Mouse (Mus musculus) left cerebral cortex, adult 2 months (tissue): Measurements from ENCODE around the gene Tshr. TPM values are rescaled to one million over a fixed set of nuclear protein-coding genes. Genes with fewer than 3 reads are reported as not detected.
"Not testable (repeated sequence)": the region's sequence is repeated elsewhere in the genome, so short reads cannot be mapped to it uniquely, and the experiment has no call there.

Experiments
- DNase-seq, 2 experiments: peaks; one replicate each; pipeline ENCODE4 v3.0.0; 2021 to 2022; ENCODE audit warnings: low spot score in 2 of 2, mixed read lengths in 1 of 2; ENCODE audit errors: extremely low spot score in 1 of 2
- H3K27ac ChIP-seq: fragments of 200-600 bp; 2 replicates; pipeline ENCODE4 v1.8.1; 2022
- H3K4me3 ChIP-seq: fragments of 200-600 bp; 2 replicates; pipeline ENCODE4 v1.8.1; 2022
- CTCF ChIP-seq: fragments of 200-600 bp; IDR thresholded peaks from 2 replicates; pipeline ENCODE4 v1.8.1; 2022; ENCODE audit warnings: antibody characterized with exemption, mild to moderate bottlenecking, moderate library complexity
- intact Hi-C: fragments of 180-260 bp; cut with DNase I; formaldehyde crosslinking; loops from one replicate; pipeline ENCODE4 v1.15.1; 2025
- total RNA-seq, 2 experiments: library from RNA; stranded (reverse); gene quantifications; 2 replicates each; pipeline ENCODE4 v1.2.3; 2021

Gene Tshr
- total RNA-seq, 2 experiments from 2014 or later = 0.23 to 0.33 TPM

DNA sequence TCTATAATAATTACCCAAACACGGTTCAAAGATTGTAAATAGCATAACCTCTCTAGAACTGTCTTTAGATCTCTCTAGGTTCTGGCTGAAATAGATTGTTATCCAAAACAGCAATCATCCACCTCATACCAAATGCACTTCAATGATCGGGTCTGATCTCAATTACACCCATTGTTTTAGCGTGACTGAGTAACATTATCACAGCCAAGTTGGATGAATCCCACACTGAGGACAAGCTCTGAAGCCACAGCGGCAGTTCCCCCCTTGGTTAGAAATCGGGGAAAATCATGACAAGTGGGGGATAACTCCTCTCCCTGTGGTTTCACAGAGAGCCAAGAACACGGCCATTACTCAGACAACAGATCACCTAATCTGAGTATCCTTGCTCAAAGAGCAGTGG, 129.6 kb downstream of the Tshr start:
- no peak for TF ChIP-seq CTCF
- Histone ChIP-seq H3K4me3 (no peak overlapping the region), H3K27ac (no peak overlapping the region)
- intact Hi-C loops = no loop called here
- no peak for DNase-seq

DNA sequence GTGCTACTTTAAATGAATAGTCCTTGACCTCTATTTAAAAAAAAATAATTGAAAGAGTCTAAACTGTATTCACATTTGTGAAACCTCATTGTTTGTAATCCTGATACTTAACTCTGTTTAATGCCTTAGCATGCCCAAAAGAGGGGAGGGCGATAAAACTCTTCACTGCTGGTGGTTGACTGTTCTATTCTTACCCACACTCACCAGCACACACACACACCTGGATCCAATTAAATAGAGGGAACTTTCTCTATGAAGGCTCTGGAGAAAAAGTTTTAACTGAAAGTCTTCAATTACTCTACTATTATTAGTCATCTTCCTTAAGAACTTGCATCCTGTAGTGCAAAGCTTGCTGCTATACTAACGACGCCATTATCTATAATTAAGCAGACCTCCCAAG, 133.4 kb downstream of the Tshr start:
- DNase-seq = no peak
- no peak overlapping the region for H3K27ac ChIP-seq
- TF ChIP-seq CTCF = no peak
- no peak overlapping the region for H3K4me3 ChIP-seq
- intact Hi-C loops = no loop called here

DNA sequence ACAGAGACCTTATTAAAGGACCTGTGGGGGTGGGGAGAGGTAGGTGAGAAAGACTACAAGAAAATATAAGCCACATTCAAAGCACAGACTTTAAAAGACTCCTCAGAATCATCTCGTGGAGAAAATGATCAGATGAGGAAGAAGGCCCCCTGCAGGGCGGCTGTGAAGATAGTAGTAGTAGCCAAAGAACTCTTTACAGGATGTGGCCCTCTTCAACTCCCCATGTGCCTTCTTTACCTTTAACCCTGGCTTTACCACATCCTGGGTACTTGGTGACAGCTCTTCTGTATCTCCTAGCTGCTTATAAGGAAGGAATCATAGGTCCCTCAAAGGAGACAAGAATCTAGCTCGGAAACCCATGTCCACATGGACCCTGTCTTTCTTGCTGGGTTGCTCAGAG, 139.3 kb downstream of the Tshr start:
- no peak for DNase-seq
- no peak overlapping the region for H3K4me3 ChIP-seq
- no peak for TF ChIP-seq CTCF
- intact Hi-C loops = no loop called here
- no peak overlapping the region for H3K27ac ChIP-seq

DNA sequence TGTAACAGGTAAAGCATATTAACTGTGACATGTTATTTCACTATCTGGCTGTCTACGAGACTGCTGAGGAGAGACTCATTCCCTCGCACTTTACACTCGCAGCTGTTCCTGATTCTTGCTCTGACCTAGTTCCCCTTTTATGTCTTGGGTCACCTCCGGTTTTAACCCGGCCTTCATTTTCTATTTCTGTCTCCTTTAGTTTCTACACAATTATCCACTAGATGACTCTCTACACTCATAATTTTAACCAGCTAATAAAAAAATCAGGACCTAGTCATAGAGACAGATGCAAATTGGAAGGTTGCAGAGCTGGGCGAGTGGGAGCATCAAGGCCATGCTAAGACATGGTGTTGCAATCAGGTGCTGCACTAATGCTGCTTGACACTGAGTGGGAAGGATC, 150.2 kb downstream of the Tshr start:
- no peak for TF ChIP-seq CTCF
- intact Hi-C loops = no loop called here
- H3K4me3 ChIP-seq = no peak overlapping the region

DNA sequence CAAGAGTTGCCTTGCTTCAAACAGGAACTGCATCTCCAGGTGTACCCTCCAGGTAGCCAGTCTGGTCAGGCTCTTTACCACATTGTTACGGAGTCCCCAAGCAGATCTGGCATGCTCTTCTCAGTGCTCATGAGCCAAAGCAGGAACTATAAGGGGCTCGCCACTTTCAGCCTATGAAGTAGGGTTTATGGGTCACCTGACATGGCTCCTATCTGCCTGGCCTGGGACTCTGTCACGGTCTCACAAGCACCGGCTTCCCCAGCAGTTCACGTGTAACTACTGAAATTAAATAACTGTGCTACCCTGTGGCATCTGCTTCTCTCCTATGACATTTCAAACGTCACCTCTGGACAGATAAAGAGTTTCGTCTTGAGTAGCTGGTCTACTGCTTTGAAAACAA, 155.8 kb downstream of the Tshr start:
- no peak for TF ChIP-seq CTCF
- no peak overlapping the region for H3K4me3 ChIP-seq
- intact Hi-C loops = no loop called here
- DNase-seq = no peak
- H3K27ac ChIP-seq = no peak overlapping the region

More for the DNA sequence above, 150.2 kb downstream of the Tshr start:
- no peak overlapping the region for H3K27ac ChIP-seq
- DNase-seq = no peak

DNA sequence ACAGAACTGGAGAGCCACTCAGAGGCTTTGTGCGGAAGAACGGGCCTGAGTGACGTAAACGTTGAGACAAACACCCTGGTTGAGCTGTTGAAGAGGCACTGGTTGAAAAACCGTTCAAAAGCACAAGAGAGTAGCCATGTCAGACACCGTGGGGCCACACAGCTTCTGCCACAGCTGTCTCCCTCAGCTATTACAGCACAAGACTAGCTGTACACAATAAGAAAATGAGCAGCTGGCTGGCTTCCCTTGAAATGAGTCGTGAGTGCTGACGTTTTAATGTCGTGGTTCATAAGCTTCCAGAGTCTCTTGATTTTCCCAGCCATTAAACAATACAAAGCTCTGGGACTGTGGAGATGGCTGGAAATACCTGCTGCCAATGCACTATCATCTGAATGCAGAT, 165.1 kb downstream of the Tshr start:
- H3K4me3 ChIP-seq = no peak overlapping the region
- TF ChIP-seq CTCF = no peak
- H3K27ac ChIP-seq = no peak overlapping the region
- intact Hi-C loops = no loop called here
- DNase-seq = no peak

DNA sequence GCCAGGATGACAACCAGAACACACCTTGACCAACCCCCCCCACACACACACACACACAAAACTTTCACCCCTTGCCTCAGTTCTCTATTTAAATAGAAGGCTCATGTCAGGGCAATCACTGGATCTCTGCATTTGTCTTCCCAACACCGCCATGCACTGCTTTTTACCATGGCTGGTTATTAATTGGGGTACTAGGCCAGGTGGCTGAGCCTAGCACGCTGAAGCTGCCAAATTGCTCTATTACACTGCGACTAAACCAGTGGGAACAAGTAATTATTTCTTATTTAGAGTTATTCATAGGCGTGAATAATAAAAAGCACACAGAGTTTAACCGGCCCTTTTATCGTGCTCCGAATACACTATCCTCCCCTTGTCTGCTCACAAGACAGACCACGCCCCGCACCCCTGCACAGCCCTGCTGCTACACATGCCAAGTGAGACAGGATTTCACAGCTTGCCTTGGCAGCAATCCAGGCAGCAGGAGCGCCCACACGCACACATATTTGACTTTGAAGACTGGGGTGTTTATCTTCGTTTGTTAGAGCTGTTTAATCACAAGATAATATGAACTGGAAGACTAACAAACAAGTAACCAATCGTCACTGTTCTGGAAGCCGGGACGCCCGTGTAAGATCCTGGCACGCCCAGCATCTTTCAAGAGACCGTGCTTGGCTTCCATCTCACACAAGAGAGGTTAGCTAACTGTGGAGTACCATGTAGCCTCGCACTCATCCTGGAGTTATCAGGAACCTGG, 167.6 kb downstream of the Tshr start:
- intact Hi-C loops = no loop called here
- DNase-seq = peak; percentile 66 to 71
- H3K27ac ChIP-seq = no peak overlapping the region
- H3K4me3 ChIP-seq = no peak overlapping the region
- no peak for TF ChIP-seq CTCF

DNA sequence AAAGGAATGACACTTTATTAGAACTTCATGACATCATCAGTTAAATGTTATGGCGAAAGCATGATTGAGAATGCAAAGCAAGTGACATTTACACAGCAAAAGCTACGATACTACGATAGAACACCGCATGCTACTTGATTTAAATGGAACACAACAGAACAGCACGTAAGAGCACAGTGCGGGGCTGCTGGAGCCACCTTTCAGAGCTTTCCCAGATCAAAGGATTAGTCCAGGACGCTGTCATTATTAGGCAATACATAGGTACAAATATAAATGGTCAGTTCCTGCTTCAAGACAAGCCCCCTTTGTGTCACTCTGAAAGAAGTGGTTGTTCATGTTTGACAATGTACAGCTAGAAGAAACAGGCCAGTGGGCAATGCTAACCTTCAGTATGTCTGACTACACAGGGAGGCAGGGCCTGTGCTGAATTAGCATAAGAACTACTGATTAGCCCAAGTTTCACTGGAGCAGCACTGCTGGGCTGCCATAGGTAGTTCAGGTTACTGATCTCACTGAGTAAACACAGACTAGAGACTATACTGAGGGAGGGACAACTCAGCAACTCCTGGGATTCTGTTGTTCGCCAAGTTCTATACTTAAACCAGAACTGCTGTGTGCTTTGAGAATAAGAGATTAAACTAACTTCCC, 173.1 kb downstream of the Tshr start:
- not testable (repeated sequence) for H3K27ac ChIP-seq, DNase-seq

DNA sequence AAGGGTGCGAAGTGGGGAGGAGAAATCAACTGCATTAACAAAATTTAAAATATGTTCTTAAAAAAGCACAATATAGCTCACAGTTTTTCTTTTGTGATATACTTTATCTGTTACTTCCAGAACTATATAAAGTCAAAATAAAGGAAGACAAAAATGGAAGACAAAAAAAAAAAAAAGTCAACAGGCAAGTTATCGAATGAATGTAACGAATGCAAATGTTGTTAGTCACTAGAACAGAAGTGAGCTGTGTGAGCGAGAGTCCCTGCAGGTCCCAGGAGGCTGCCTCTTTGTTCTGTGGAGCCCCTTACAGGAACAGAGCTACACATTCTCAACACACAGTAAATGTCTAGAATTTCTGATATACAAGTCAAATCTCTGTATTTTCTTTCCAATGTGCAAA, 173.8 kb downstream of the Tshr start:
- intact Hi-C loops, H3K4me3 ChIP-seq, DNase-seq, H3K27ac ChIP-seq: not testable (repeated sequence)

More for the DNA sequence above, 173.1 kb downstream of the Tshr start:
- intact Hi-C loops, H3K4me3 ChIP-seq: not testable (repeated sequence)

DNA sequence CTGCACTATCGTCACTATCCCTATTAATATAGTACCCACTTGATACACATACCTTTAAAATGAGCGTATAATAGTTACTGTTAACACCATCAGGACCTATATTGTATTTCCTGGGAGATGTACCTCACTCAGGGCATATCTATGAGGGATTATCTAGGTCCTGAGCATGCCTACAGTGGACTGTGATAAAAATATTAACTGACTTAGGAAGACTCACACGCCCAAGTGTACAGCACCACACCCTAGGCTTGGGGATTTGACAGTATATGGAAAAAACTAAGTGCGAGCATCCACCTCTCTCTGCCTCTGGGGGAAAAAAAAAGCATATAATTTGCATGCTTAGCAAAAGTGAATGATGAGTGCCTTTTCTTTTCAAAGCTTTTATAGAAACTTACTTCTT, 182.8 kb downstream of the Tshr start:
- no peak for TF ChIP-seq CTCF
- Histone ChIP-seq H3K27ac (no peak overlapping the region), H3K4me3 (no peak overlapping the region)
- intact Hi-C loops = no loop called here
- no peak for DNase-seq

DNA sequence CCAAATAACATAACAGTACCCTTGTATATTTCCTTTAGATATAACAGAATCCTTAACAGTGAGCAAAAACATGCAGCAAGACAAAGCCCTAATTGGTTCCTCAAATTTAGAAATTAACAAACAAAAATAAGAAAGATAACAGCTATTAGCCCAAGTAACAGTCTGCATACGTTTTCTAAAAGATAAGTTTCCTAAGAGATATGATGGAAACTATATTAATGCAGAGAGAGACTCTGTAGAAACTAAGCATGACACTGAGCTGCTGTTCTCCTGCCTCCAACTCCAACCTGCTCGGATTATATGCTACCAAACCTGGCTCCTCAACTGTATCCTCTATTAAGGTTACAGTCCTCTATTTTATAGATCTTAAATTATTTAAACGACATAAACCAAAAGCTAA, 184.9 kb downstream of the Tshr start:
- no peak overlapping the region for H3K27ac ChIP-seq
- intact Hi-C loops = no loop called here
- H3K4me3 ChIP-seq = no peak overlapping the region
- no peak for TF ChIP-seq CTCF
- no peak for DNase-seq

DNA sequence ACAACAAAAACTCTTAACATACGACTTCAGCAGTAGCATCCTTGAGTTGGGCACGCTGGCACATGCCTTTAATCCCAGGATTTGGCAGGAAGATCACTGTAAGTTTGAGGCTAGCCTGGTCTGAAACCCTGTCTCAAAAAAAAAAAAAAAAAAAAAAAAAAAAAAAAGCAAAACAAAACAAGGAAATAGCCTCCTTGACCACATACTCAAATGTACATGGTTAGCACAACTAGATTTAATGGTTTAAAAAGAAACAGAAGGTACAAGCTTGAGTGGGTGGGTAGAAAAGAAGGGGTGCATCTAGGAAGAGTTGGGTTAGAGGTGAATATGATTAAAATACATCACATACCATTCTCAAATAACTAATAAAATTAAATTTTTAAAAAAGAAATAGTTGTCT, 187.3 kb downstream of the Tshr start:
- TF ChIP-seq CTCF = no peak
- DNase-seq = no peak
- no peak overlapping the region for H3K27ac ChIP-seq
- intact Hi-C loops = no loop called here
- no peak overlapping the region for H3K4me3 ChIP-seq

DNA sequence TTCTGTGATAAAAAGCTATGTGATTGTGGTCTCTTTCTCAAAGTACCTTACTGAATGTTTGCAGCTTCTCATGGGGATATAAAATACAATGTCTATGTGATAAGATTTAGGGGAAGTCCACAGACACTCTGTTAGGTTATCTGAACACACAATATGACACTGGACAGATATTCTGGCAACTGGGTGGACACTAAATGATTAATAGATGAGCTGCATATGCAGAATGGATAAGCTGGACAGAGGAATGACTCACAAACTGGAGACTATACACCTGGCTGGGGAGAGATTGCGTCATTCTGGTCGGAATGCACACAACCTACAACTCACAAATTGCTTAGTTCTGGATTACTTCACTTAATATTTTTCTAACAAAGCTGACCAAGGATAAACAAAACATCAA, 195.3 kb downstream of the Tshr start:
- no peak for TF ChIP-seq CTCF
- no peak for DNase-seq
- intact Hi-C loops = no loop called here
- Histone ChIP-seq H3K27ac (no peak overlapping the region), H3K4me3 (no peak overlapping the region)
